Mouse (Mus musculus): Measurements from ENCODE around the gene Acbd4. TPM values are rescaled to one million over a fixed set of nuclear protein-coding genes. Genes with fewer than 3 reads are reported as not detected.

Gene Acbd4
- polyA plus RNA-seq, 1 experiment = 5.7 TPM

GRCm38 (mm10) chr11:103066191-103067050 is 35.1 kb upstream of the Acbd4 start:
- Histone ChIP-seq H3K27ac (ENCODE audit: control insufficient read depth, insufficient read depth, low read depth, low read length) (no peak overlapping the region), H3K4me3 (ENCODE audit: control insufficient read depth, low read depth, low read length) (no peak overlapping the region), H3K36me3 (ENCODE audit: control insufficient read depth, insufficient read depth, low read length) (peaks cover 5% of the 10 kb centered on the region), H3K4me1 (ENCODE audit: control insufficient read depth, insufficient read depth, low read length) (no peaks in the 10 kb centered on the region), H3K27me3 (ENCODE audit: control insufficient read depth, insufficient read depth, low read length) (no peaks in the 10 kb centered on the region)
- TF ChIP-seq POLR2A (IDR thresholded peaks at IDR 0.05; ENCODE audit: control insufficient read depth, low read depth, low read length) (no peak), CTCF (IDR thresholded peaks at IDR 0.05; ENCODE audit: control insufficient read depth, insufficient read depth, insufficient replicate concordance, low read depth, low read length) (no peak)

DNA sequence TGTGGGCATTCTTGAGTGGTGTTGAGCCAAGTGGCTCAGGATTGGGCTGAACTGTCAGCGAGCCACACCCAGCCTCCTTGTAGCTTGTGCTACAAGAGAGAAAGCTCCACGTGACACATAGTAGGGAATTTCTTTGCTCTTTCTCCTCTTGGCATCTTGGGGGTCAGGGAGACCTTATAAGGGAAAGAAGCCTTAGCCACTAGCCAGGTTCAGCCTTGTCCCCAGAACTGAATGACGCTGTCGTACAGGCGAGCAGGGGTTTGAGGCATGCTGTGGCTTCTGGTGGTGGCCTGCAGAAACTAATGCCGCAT is 34.5 kb upstream of the Acbd4 start:
- no peak overlapping the region for H3K27ac ChIP-seq (ENCODE audit: control insufficient read depth, insufficient read depth, low read depth, low read length)
- peaks cover 5% of the 10 kb centered on the region for H3K36me3 ChIP-seq (ENCODE audit: control insufficient read depth, insufficient read depth, low read length)
- H3K4me3 ChIP-seq (ENCODE audit: control insufficient read depth, low read depth, low read length) = no peak overlapping the region
- no peaks in the 10 kb centered on the region for H3K4me1 ChIP-seq (ENCODE audit: control insufficient read depth, insufficient read depth, low read length)
- no peaks in the 10 kb centered on the region for H3K27me3 ChIP-seq (ENCODE audit: control insufficient read depth, insufficient read depth, low read length)
- TF ChIP-seq CTCF (IDR thresholded peaks at IDR 0.05; ENCODE audit: control insufficient read depth, insufficient read depth, insufficient replicate concordance, low read depth, low read length) = no peak
- no peak for TF ChIP-seq POLR2A (IDR thresholded peaks at IDR 0.05; ENCODE audit: control insufficient read depth, low read depth, low read length)

GRCm38 (mm10) chr11:103067457-103068001 is 34.0 kb upstream of the Acbd4 start:
- Histone ChIP-seq H3K4me3 (ENCODE audit: control insufficient read depth, low read depth, low read length) (no peak overlapping the region), H3K27ac (ENCODE audit: control insufficient read depth, insufficient read depth, low read depth, low read length) (no peak overlapping the region), H3K36me3 (ENCODE audit: control insufficient read depth, insufficient read depth, low read length) (peaks cover 5% of the 10 kb centered on the region), H3K27me3 (ENCODE audit: control insufficient read depth, insufficient read depth, low read length) (no peaks in the 10 kb centered on the region), H3K4me1 (ENCODE audit: control insufficient read depth, insufficient read depth, low read length) (no peaks in the 10 kb centered on the region)
- no peak for TF ChIP-seq POLR2A (IDR thresholded peaks at IDR 0.05; ENCODE audit: control insufficient read depth, low read depth, low read length)
- no peak for TF ChIP-seq CTCF (IDR thresholded peaks at IDR 0.05; ENCODE audit: control insufficient read depth, insufficient read depth, insufficient replicate concordance, low read depth, low read length)

DNA sequence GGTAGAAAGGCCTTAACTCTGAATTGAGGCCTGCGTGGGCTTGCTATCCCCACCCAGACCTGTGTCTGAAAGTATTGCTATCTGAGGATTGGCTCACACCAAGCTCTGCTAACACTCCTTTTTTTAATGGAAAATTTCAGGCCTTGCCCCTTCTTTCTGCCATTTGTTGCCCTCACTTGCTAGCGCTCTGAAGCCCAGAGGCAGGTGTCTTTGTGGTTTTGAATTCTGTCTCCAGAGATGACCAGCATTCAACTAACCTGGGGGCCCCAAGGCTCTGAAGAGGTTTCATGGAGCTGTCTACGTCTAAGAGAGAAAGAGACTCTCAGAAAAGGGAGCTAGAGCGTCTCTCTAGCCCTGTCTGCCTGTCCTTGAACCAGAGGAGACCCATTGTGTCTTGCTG is 33.2 kb upstream of the Acbd4 start:
- Histone ChIP-seq H3K4me1 (ENCODE audit: control insufficient read depth, insufficient read depth, low read length) (no peaks in the 10 kb centered on the region), H3K4me3 (ENCODE audit: control insufficient read depth, low read depth, low read length) (no peak overlapping the region), H3K36me3 (ENCODE audit: control insufficient read depth, insufficient read depth, low read length) (peaks cover 5% of the 10 kb centered on the region), H3K27ac (ENCODE audit: control insufficient read depth, insufficient read depth, low read depth, low read length) (no peak overlapping the region), H3K27me3 (ENCODE audit: control insufficient read depth, insufficient read depth, low read length) (no peaks in the 10 kb centered on the region)
- TF ChIP-seq POLR2A (IDR thresholded peaks at IDR 0.05; ENCODE audit: control insufficient read depth, low read depth, low read length) (no peak), CTCF (IDR thresholded peaks at IDR 0.05; ENCODE audit: control insufficient read depth, insufficient read depth, insufficient replicate concordance, low read depth, low read length) (no peak)

GRCm38 (mm10) chr11:103068884-103069283 is 32.6 kb upstream of the Acbd4 start:
- TF ChIP-seq CTCF (IDR thresholded peaks at IDR 0.05; ENCODE audit: control insufficient read depth, insufficient read depth, insufficient replicate concordance, low read depth, low read length) (no peak), POLR2A (IDR thresholded peaks at IDR 0.05; ENCODE audit: control insufficient read depth, low read depth, low read length) (no peak)
- Histone ChIP-seq H3K4me1 (ENCODE audit: control insufficient read depth, insufficient read depth, low read length) (no peaks in the 10 kb centered on the region), H3K4me3 (ENCODE audit: control insufficient read depth, low read depth, low read length) (no peak overlapping the region), H3K36me3 (ENCODE audit: control insufficient read depth, insufficient read depth, low read length) (peaks cover 5% of the 10 kb centered on the region), H3K27me3 (ENCODE audit: control insufficient read depth, insufficient read depth, low read length) (no peaks in the 10 kb centered on the region), H3K27ac (ENCODE audit: control insufficient read depth, insufficient read depth, low read depth, low read length) (no peak overlapping the region)

DNA sequence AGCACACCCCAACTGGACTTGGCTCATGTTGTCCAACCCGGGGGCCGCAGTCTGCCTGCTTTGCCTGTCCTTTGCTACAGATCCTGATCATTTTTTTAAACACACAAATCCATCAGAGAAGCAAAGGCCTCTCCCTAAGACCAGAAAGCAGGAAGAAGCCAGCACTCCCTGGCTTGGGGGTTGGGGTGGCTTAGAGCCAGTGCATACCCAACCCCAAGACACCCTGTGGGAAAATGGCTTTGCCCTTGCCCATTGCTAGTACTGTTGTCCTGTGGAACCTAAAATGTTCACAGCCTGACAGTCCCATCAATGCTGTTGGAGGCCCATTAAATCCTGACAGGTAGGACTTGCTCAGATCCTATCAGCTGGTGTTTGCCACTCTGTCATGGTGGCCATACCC is 31.8 kb upstream of the Acbd4 start:
- TF ChIP-seq POLR2A (IDR thresholded peaks at IDR 0.05; ENCODE audit: control insufficient read depth, low read depth, low read length) (no peak), CTCF (IDR thresholded peaks at IDR 0.05; ENCODE audit: control insufficient read depth, insufficient read depth, insufficient replicate concordance, low read depth, low read length) (no peak)
- Histone ChIP-seq H3K27ac (ENCODE audit: control insufficient read depth, insufficient read depth, low read depth, low read length) (no peak overlapping the region), H3K27me3 (ENCODE audit: control insufficient read depth, insufficient read depth, low read length) (no peaks in the 10 kb centered on the region), H3K36me3 (ENCODE audit: control insufficient read depth, insufficient read depth, low read length) (peaks cover 5% of the 10 kb centered on the region), H3K4me3 (ENCODE audit: control insufficient read depth, low read depth, low read length) (no peak overlapping the region), H3K4me1 (ENCODE audit: control insufficient read depth, insufficient read depth, low read length) (no peaks in the 10 kb centered on the region; the same call in 1 of the 2 replicates)

GRCm38 (mm10) chr11:103070322-103070880 is 31.1 kb upstream of the Acbd4 start:
- Histone ChIP-seq H3K27ac (ENCODE audit: control insufficient read depth, insufficient read depth, low read depth, low read length) (no peak overlapping the region), H3K27me3 (ENCODE audit: control insufficient read depth, insufficient read depth, low read length) (no peaks in the 10 kb centered on the region), H3K4me1 (ENCODE audit: control insufficient read depth, insufficient read depth, low read length) (no peaks in the 10 kb centered on the region; the same call in 1 of the 2 replicates), H3K4me3 (ENCODE audit: control insufficient read depth, low read depth, low read length) (no peak overlapping the region), H3K36me3 (ENCODE audit: control insufficient read depth, insufficient read depth, low read length) (peaks cover 3% of the 10 kb centered on the region)
- TF ChIP-seq POLR2A (IDR thresholded peaks at IDR 0.05; ENCODE audit: control insufficient read depth, low read depth, low read length) = no peak
- TF ChIP-seq CTCF (IDR thresholded peaks at IDR 0.05; ENCODE audit: control insufficient read depth, insufficient read depth, insufficient replicate concordance, low read depth, low read length) = no peak
